Mouse (Mus musculus): ENCODE measurements around the gene Eea1. TPM values are rescaled to one million over a fixed set of nuclear protein-coding genes. Genes with fewer than 3 reads are reported as not detected.

Gene Eea1
- total and polyA plus RNA-seq, 3 experiments: 9.2 to 43.5 (median 10.2) TPM

- Histone ChIP-seq H3K4me1 (ENCODE audit: control insufficient read depth in 1 of 2, insufficient read depth in 2 of 2, low read length in 2 of 2) (peaks cover 0 to 12% of the 10 kb centered on the region in 2 experiments; a peak in 1 of 4 replicates), H3K79me2 (ENCODE audit: control insufficient read depth, insufficient read depth, low read length, poor library complexity) (no peaks in the 10 kb centered on the region), H3K36me3 (ENCODE audit: control insufficient read depth in 1 of 2, insufficient read depth in 2 of 2, low read length in 2 of 2) (peaks cover 0 to 4% of the 10 kb centered on the region in 2 experiments; a peak in 1 of 4 replicates), H3K9me3 (replicated peaks; ENCODE audit: insufficient read depth, low read length) (no peaks in the 10 kb centered on the region), H3K9ac (ENCODE audit: control insufficient read depth, low read depth, low read length, poor library complexity, severe bottlenecking) (no peak overlapping the region), H3K27me3 (ENCODE audit: control insufficient read depth in 1 of 2, insufficient read depth in 2 of 2, low read length in 2 of 2) (peaks cover 0 to 2% of the 10 kb centered on the region in 2 experiments; a peak in 1 of 4 replicates), H3K4me3 (ENCODE audit: control insufficient read depth in 1 of 2, insufficient read depth in 1 of 2, low read depth in 2 of 2, low read length in 2 of 2) (no peak overlapping the region), H3K27ac (ENCODE audit: control insufficient read depth, low read depth, low read length) (no peak overlapping the region)
- DNase-seq (ENCODE audit: low read depth, low spot score): no peak
- TF ChIP-seq NELFE (IDR thresholded peaks at IDR 0.05; ENCODE audit: low read depth, low read length): no peak
- no peak for TF ChIP-seq BHLHE40 (IDR thresholded peaks at IDR 0.05; ENCODE audit: borderline replicate concordance, low read depth, low read length)
- TF ChIP-seq USF2 (IDR thresholded peaks at IDR 0.05; ENCODE audit: borderline replicate concordance in 1 of 2, insufficient read depth in 1 of 2, low read depth in 1 of 2, low read length in 2 of 2): no peak
- no peak for TF ChIP-seq RCOR1 (IDR thresholded peaks at IDR 0.05; ENCODE audit: low read depth, low read length)
- TF ChIP-seq SIN3A (IDR thresholded peaks at IDR 0.05; ENCODE audit: low read length): no peak
- no peak for TF ChIP-seq SMC3 (IDR thresholded peaks at IDR 0.05; ENCODE audit: low read depth, low read length)
- TF ChIP-seq CHD2 (IDR thresholded peaks at IDR 0.05; ENCODE audit: low read length): no peak
- TF ChIP-seq GATA1 (IDR thresholded peaks at IDR 0.05; ENCODE audit: low read depth, low read length): no peak
- TF ChIP-seq HCFC1 (IDR thresholded peaks at IDR 0.05; ENCODE audit: low read depth, low read length): no peak
- no peak for TF ChIP-seq TBP (IDR thresholded peaks at IDR 0.05; ENCODE audit: low read depth, low read length)
- no peak for TF ChIP-seq MYB (IDR thresholded peaks at IDR 0.05; ENCODE audit: low read depth, low read length)
- no peak for TF ChIP-seq MAX (IDR thresholded peaks at IDR 0.05; ENCODE audit: low read length)
- TF ChIP-seq UBTF (IDR thresholded peaks at IDR 0.05; ENCODE audit: borderline replicate concordance, insufficient read depth, low read depth, low read length): no peak
- no peak for TF ChIP-seq POLR2A (IDR thresholded peaks at IDR 0.05; ENCODE audit: control insufficient read depth in 1 of 2, insufficient read depth in 1 of 2, low read depth in 1 of 2, low read length in 2 of 2, poor library complexity in 1 of 2)
- no peak for TF ChIP-seq ETS1 (IDR thresholded peaks at IDR 0.05; ENCODE audit: low read depth, low read length)
- TF ChIP-seq KAT2A (conservative IDR thresholded peaks at IDR 0.05; ENCODE audit: low read depth, low read length): no peak
Observed at GRCm38 (mm10) chr10:96079823-96080222, 139.4 kb downstream of the Eea1 start.

- no peak for TF ChIP-seq MXI1 (IDR thresholded peaks at IDR 0.05; ENCODE audit: low read depth, low read length)
- peak; percentile 71 for TF ChIP-seq ZC3H11A (IDR thresholded peaks at IDR 0.05; ENCODE audit: low read depth, low read length)
- TF ChIP-seq USF1 (IDR thresholded peaks at IDR 0.05; ENCODE audit: low read depth, low read length): no peak
- no peak for TF ChIP-seq GATA1 (IDR thresholded peaks at IDR 0.05; ENCODE audit: low read depth, low read length)
- peak; percentile 66 to 85 (median 83) for TF ChIP-seq CTCF (IDR thresholded peaks at IDR 0.05 in 2 of 3, conservative IDR thresholded peaks at IDR 0.05 in 1 of 3; ENCODE audit: control insufficient read depth in 1 of 3, insufficient read depth in 1 of 3, low read depth in 2 of 3, low read length in 3 of 3, poor library complexity in 1 of 3, severe bottlenecking in 1 of 3)
- TF ChIP-seq NRF1 (IDR thresholded peaks at IDR 0.05; ENCODE audit: insufficient read depth, low read depth, low read length, poor library complexity, severe bottlenecking): no peak
- TF ChIP-seq EP300 (IDR thresholded peaks at IDR 0.05; ENCODE audit: low read depth in 1 of 2, low read length in 2 of 2): no peak
- TF ChIP-seq ZKSCAN1 (IDR thresholded peaks at IDR 0.05; ENCODE audit: low read depth, low read length): no peak
- TF ChIP-seq SMC3 (IDR thresholded peaks at IDR 0.05; ENCODE audit: low read depth, low read length): peak; percentile 79
- no peak for TF ChIP-seq JUND (IDR thresholded peaks at IDR 0.05; ENCODE audit: low read depth, low read length)
- peak; percentile 73 for TF ChIP-seq RAD21 (IDR thresholded peaks at IDR 0.05; ENCODE audit: low read depth, low read length)
- no peak for TF ChIP-seq NELFE (IDR thresholded peaks at IDR 0.05; ENCODE audit: low read depth, low read length)
- no peak for TF ChIP-seq ZNF384 (IDR thresholded peaks at IDR 0.05; ENCODE audit: low read depth, low read length)
- peaks cover 0 to 2% of the 10 kb centered on the region in 2 experiments; a peak in 1 of 4 replicates for H3K27me3 ChIP-seq (ENCODE audit: control insufficient read depth in 1 of 2, insufficient read depth in 2 of 2, low read length in 2 of 2)
- H3K79me2 ChIP-seq (ENCODE audit: control insufficient read depth, insufficient read depth, low read length, poor library complexity): no peaks in the 10 kb centered on the region
- no peak overlapping the region for H3K27ac ChIP-seq (ENCODE audit: control insufficient read depth, low read depth, low read length)
- DNase-seq (ENCODE audit: low read depth, low spot score): peak; percentile 62
- H3K4me3 ChIP-seq (ENCODE audit: control insufficient read depth in 1 of 2, insufficient read depth in 1 of 2, low read depth in 2 of 2, low read length in 2 of 2): no peak overlapping the region
- H3K9ac ChIP-seq (ENCODE audit: control insufficient read depth, low read depth, low read length, poor library complexity, severe bottlenecking): no peak overlapping the region
- H3K36me3 ChIP-seq (ENCODE audit: control insufficient read depth in 1 of 2, insufficient read depth in 2 of 2, low read length in 2 of 2): peaks cover 0 to 4% of the 10 kb centered on the region in 2 experiments; a peak in 1 of 4 replicates
- H3K4me1 ChIP-seq (ENCODE audit: control insufficient read depth in 1 of 2, insufficient read depth in 2 of 2, low read length in 2 of 2): peaks cover 0 to 12% of the 10 kb centered on the region in 2 experiments; a peak in 1 of 4 replicates
- no peaks in the 10 kb centered on the region for H3K9me3 ChIP-seq (replicated peaks; ENCODE audit: insufficient read depth, low read length)
Observed at GRCm38 (mm10) chr10:96080440-96081381, 140.3 kb downstream of the Eea1 start.
